Mouse (Mus musculus): ENCODE measurements at regions not wholly inside any gene's neighbourhood (a gene's known extent, or its start where the extent isn't known, plus 50 kb on each side); places are given as distances from the start of the nearest gene placed in this dataset.
A peak's percentile ranks its signal among the peaks of the same experiment; 100 is the strongest.

GRCm38 (mm10) chr8:117923296-117923695 is 121.6 kb upstream of the Mphosph6 start:
- intact Hi-C loops (cut with DNase I; ENCODE audit: low total_unique reads) = no loop called here
- no peak for DNase-seq

DNA sequence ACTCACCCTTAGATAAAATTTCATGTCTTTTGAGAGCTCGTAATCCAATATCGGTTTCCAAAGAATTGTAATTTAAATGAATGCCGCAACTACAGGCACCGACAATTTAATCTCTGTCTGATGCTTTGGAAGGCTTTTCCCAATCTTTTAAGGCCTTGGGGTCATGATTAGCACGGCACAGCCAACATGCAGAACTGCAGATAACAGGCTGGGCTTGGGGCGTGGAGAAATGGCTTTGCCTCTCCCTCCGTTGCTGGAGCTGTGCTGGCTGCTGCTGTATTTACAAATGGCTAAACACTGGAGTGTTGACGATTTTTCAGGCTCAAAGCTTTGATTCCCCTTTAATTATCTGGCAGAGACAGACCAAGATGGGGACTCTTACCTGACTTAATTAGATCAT is 101.3 kb upstream of the Mphosph6 start:
- intact Hi-C loops (cut with DNase I; ENCODE audit: low total_unique reads) = no loop called here
- no peak for DNase-seq

DNA sequence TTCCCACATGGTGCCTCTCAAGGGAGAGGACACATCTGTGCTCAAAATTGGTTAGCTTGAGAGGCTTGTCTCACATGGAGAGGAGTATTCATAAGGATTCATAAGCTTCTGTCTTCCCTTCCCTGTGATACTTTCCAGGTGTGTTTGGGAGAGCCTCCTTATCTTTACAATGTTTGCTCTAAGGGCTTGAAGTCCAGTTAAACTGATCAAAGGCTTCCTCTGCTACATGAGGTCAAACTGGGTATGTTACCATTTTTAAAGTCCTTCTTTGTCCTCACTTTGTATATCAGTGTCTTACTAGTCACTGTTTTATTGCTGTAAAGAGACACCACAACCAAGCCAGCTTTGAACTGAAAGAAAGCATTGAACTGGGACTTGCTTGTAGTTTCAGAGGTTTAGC is 98.1 kb upstream of the Mphosph6 start:
- intact Hi-C loops (cut with DNase I; ENCODE audit: low total_unique reads) = no loop called here
- DNase-seq = no peak

DNA sequence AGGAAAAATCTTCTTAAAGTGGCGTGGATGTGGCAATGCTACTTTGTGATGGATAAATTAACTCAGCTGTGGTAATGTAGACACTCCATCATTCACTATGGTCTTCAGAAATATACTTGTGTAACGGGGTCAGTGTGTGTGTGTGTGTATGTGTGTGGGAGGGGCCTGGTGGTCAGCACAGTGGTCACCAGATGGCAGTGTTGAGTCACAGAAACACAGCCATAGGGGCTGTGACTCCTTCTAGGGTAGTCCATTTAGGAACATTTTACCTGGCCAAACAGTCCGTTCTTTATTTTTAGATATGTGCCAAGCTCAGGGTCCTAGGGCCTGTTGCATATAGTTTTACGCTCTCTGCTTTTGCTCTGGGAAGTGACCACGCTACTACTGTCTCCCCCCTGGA is 96.3 kb upstream of the Mphosph6 start:
- peak; percentile 17 for DNase-seq
- intact Hi-C loops (cut with DNase I; ENCODE audit: low total_unique reads) = no loop called here

DNA sequence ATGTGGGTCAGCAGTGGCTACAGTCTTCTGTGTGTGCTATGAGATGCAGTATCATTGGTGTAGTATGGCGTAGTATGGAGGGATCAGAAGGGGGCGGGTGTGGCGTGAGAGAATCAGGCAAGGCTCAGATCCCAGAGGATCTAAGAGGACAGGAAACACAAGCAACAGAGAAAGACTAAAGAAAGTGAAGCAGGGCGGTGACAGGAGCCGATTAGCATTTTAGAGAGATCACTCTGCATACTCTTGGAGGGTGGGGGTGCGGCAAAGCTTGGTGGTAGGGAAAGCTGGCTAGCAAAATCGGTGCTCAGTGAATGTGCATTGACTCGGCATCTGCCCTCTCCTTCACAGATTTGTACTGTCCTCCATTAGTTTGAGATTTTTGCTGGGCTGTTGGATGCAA is 93.1 kb upstream of the Mphosph6 start:
- DNase-seq = no peak
- intact Hi-C loops (cut with DNase I; ENCODE audit: low total_unique reads) = no loop called here

DNA sequence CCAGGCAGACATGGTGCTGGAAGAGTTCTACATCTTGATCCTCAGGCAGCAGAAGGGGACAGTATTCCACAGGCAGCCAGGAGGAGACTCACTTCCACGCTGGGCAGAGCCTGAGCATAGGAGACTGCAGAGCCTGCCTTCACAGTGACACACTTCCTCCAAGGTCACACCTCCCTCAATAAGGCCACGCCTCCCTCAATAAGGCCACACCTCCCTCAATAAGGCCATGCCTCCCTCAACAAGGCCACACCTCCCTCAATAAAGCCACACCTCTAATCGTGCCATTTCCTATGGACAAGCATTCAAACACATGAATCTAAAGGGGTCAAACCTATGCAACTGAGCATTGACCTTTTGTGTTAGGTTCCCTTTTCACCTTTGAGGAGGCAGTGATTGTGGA is 88.5 kb upstream of the Mphosph6 start:
- DNase-seq = no peak
- intact Hi-C loops (cut with DNase I; ENCODE audit: low total_unique reads) = no loop called here

- intact Hi-C loops (cut with DNase I; ENCODE audit: low total_unique reads) = no loop called here
- no peak for DNase-seq
Observed at GRCm38 (mm10) chr8:117881414-117881973, 79.8 kb upstream of the Mphosph6 start.

DNA sequence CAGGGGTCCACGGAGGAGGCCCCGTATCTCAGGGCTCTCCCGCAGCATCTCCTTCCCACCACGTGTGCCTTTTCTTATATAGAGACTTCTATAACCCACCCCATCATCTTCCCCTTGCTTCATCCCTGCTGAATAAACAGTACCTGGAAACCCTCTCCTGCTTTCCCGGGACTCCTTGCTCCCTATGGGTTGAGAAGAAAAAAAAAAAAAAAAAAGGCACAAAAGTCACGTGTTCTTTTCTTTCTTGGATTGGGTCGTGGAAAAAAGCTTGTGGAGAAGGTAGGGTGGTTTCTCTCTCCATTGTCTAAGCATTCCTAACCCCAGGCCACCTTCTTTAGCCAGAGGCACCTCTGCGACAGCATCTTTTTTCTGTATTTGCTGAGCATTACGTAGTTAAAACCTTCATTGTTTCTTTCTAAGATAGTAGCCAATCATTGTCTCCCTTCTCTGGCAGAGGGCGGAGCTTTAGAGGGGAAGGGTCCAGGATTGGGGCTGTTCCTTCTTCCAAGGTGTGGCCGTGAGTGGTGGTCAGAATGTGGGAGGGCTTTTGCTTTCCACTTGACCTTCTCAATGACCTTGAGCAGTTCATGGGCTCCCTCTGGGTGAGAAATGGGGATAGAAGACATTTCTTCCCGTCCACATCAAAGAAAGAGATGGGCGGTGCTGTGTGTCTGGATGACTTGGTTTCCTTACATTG is 78.7 kb upstream of the Mphosph6 start:
- intact Hi-C loops (cut with DNase I; ENCODE audit: low total_unique reads) = no loop called here
- no peak for DNase-seq

DNA sequence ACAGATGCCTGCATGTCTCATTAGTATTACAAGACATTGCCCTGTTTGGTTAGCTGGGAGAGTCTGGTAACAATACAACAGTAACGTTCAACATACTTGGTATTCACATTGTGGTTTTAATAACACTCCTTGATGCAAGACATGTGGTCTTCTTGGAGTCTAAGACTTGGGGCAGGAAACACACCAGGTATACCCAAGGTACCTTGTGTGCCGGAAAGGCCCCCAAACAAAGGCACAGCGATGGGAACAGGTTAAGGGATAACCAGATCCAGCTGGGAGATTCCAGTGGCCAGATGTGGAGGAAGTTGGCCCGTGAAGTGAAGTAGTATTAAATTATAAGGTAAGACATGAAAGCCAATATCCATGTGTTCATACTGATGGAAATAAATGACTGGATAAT is 71.9 kb upstream of the Mphosph6 start:
- no peak for DNase-seq
- intact Hi-C loops (cut with DNase I; ENCODE audit: low total_unique reads) = no loop called here

- no peak for DNase-seq
- intact Hi-C loops (cut with DNase I; ENCODE audit: low total_unique reads) = loop anchor here (10.0 kb wide), 1 partner anchor 222 kb away; no protein-coding TSS in a partner anchor
Observed at GRCm38 (mm10) chr8:117867138-117867537, 65.4 kb upstream of the Mphosph6 start.

DNA sequence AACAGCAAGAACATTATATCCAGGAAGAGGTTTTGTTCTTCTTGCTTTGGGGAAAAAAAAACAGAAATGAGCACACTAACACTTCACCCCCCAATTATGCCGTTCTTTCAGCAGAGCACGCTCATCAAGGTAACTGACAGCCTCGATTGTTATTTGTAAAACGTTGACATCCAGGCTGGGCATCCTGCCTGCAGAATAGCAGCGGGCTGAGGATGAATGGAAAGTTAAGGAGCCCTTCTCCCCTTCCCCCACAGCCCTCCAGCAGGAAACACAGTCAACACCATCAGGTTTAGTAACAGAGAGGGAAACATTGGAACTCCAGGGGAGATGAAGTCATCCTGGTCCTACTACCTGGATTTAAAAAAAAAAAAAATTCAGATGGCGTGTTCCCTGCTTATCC is 63.3 kb upstream of the Mphosph6 start:
- intact Hi-C loops (cut with DNase I; ENCODE audit: low total_unique reads) = loop anchor here (10.0 kb wide), 1 partner anchor 220 kb away; no protein-coding TSS in a partner anchor
- DNase-seq = no peak

DNA sequence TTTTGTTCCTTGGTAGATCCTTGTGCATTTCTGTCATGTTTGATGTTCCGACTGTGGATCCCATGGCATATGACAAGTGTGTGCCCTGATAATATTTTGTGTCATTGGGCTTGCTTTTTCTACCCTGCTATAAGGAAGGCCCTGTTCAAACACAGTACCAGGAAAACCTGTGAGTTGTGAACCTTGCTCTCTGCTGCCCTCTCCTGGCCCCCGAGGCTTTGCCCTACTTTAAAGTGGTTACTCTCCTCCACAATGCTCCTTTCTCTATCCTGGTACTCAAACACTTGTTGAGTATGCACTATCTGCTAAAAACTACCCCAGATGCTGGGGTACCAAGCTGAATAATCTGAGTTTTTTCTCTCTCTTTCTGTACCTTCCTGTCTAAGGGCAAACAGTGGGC is 62.1 kb upstream of the Mphosph6 start:
- DNase-seq = peak; percentile 61
- intact Hi-C loops (cut with DNase I; ENCODE audit: low total_unique reads) = loop anchor here (5.0 to 10.0 kb wide), 3 partner anchors 92 to 219 kb away; no protein-coding TSS in a partner anchor

GRCm38 (mm10) chr8:117862318-117862717 is 60.6 kb upstream of the Mphosph6 start:
- DNase-seq = no peak
- intact Hi-C loops (cut with DNase I; ENCODE audit: low total_unique reads) = loop anchor here (5.0 to 10.0 kb wide), 3 partner anchors 90 to 218 kb away; no protein-coding TSS in a partner anchor

DNA sequence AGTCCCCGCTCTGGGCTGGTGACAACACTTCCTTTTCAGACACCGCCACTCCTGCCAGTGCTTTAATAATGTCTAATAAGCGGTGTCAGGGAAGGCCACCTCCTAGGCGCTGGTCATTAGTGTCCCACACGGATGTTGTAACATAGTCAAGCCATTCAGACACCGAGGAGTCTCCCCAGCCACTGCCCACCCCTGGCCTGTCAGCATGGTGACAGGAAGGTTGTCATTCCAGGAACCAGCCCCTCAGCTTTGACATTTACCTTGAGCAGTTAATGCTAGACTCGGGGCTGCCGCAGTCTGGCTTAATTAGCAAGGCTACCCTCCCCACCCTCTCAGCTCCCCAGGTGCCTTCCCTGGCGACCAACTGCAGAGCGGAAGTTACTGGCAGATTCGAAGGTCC is 58.0 kb upstream of the Mphosph6 start:
- intact Hi-C loops (cut with DNase I; ENCODE audit: low total_unique reads) = loop anchor here (5.0 to 10.0 kb wide), 3 partner anchors 87 to 215 kb away; no protein-coding TSS in a partner anchor
- DNase-seq = no peak

DNA sequence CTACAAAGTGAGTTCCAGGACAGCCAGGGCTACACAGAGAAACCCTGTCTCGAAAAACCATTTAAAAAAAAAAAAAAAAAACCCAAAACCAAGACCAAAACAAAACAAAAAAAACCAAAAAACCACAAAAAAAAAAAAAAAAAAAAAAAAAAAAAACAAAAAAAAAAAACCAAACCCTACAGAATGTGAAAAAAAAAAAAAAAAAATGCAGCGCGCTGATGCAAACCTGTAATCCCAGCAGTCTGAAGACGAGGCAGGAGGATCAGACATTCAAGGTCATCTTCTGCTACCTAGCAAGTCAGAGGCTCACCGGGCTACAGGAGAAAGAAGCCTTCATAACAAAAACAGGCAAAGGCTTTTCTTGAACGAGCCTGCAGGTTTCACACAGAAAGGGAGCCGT is 57.4 kb upstream of the Mphosph6 start:
- no peak for DNase-seq
- intact Hi-C loops (cut with DNase I; ENCODE audit: low total_unique reads) = no loop called here

- DNase-seq = no peak
- intact Hi-C loops (cut with DNase I; ENCODE audit: low total_unique reads) = no loop called here
Observed at GRCm38 (mm10) chr8:117856121-117856520, 54.4 kb upstream of the Mphosph6 start.

DNA sequence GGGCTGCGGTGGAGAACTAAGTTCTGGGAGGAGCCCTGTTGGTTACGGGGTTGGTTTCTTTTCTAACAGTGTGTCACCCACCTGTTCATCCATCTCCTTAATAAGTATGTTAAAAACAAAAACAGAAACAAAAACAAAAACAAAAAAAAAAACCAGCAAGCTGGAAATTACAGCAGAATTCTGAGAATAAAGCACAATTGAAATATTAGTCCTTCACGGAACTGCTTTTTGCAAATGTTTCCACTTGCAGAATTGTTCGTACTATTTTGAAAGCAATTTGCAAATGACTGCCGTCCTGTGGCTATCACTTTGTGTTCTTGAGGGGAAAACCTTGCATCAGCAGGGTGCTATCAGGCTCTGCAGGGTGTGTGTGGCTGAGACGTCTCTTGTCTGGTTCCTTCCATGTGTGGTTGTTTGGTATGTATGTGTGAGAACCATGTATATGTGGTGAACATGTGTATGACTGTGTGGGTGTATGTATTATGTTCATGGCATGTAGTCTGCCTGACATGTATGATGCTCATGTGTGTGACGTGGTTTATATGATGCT is 53.3 kb upstream of the Mphosph6 start:
- intact Hi-C loops (cut with DNase I; ENCODE audit: low total_unique reads) = no loop called here
- no peak for DNase-seq

GRCm38 (mm10) chr8:117854301-117854700 is 52.6 kb upstream of the Mphosph6 start:
- DNase-seq = no peak
- intact Hi-C loops (cut with DNase I; ENCODE audit: low total_unique reads) = no loop called here

- DNase-seq = no peak
- intact Hi-C loops (cut with DNase I; ENCODE audit: low total_unique reads) = no loop called here
Observed at GRCm38 (mm10) chr8:117853408-117853807, 51.7 kb upstream of the Mphosph6 start.

GRCm38 (mm10) chr8:117852521-117852920 is 50.8 kb upstream of the Mphosph6 start:
- intact Hi-C loops (cut with DNase I; ENCODE audit: low total_unique reads) = no loop called here
- no peak for DNase-seq
